Mouse (Mus musculus) cerebellum, adult 2 months (tissue): Measurements from ENCODE around the gene Fam53b. TPM values are rescaled to one million over a fixed set of nuclear protein-coding genes. Genes with fewer than 3 reads are reported as not detected.
"Not testable (repeated sequence)": the region's sequence is repeated elsewhere in the genome, so short reads cannot be mapped to it uniquely, and the experiment has no call there.

Experiments
- DNase-seq, 2 experiments: peaks; one replicate each; pipeline ENCODE4 v3.0.0; 2021
- H3K27ac ChIP-seq: fragments of 200-500 bp; 2 replicates; pipeline ENCODE4 v1.5.1; 2012; ENCODE audit warnings: low read length, control low read depth, inconsistent platforms; ENCODE audit not compliant: insufficient read depth
- H3K27me3 ChIP-seq: fragments of 200-500 bp; 2 replicates; pipeline ENCODE4 v1.6.1; 2012; ENCODE audit warnings: inconsistent platforms, mild to moderate bottlenecking, low read length, moderate library complexity; ENCODE audit not compliant: control insufficient read depth, insufficient read depth
- H3K4me1 ChIP-seq: fragments of 200-500 bp; 2 replicates; pipeline ENCODE4 v1.6.1; 2011; ENCODE audit warnings: low read length; ENCODE audit not compliant: control insufficient read depth, insufficient read depth
- H3K4me3 ChIP-seq: fragments of 200-500 bp; replicated peaks from 2 replicates; pipeline ENCODE3; 2011; ENCODE audit warnings: mild to moderate bottlenecking, low read depth, low read length, control low read depth; ENCODE audit not compliant: insufficient read depth
- CTCF ChIP-seq: fragments of 200-500 bp; IDR thresholded peaks from 2 replicates; pipeline ENCODE4 v1.5.1; 2011; ENCODE audit warnings: low read depth, mild to moderate bottlenecking, control low read depth, low read length, moderate library complexity, borderline replicate concordance; ENCODE audit not compliant: insufficient read depth
- POLR2A ChIP-seq: fragments of 200-500 bp; IDR thresholded peaks from 2 replicates; pipeline ENCODE4 v1.6.1; 2011; ENCODE audit warnings: low read length, control low read depth, borderline replicate concordance; ENCODE audit not compliant: insufficient read depth
- WGBS: fragments of 180-500 bp; shearing (Covaris S2); methylation state at CpG from one replicate; pipeline ENCODE4 v1.1.7; 2018; 5-methylcytosine and 5-hydroxymethylcytosine counted together
- polyA plus RNA-seq: library from polyadenylated mRNA; depleted of rRNA; stranded (reverse); fragments of >200 nt; gene quantifications from 2 replicates; pipeline ENCODE4 v1.2.3, GENCODE M21; 2012; rRNA removed

Gene Fam53b
- polyA plus RNA-seq, 1 experiment: 37.3 TPM

DNA sequence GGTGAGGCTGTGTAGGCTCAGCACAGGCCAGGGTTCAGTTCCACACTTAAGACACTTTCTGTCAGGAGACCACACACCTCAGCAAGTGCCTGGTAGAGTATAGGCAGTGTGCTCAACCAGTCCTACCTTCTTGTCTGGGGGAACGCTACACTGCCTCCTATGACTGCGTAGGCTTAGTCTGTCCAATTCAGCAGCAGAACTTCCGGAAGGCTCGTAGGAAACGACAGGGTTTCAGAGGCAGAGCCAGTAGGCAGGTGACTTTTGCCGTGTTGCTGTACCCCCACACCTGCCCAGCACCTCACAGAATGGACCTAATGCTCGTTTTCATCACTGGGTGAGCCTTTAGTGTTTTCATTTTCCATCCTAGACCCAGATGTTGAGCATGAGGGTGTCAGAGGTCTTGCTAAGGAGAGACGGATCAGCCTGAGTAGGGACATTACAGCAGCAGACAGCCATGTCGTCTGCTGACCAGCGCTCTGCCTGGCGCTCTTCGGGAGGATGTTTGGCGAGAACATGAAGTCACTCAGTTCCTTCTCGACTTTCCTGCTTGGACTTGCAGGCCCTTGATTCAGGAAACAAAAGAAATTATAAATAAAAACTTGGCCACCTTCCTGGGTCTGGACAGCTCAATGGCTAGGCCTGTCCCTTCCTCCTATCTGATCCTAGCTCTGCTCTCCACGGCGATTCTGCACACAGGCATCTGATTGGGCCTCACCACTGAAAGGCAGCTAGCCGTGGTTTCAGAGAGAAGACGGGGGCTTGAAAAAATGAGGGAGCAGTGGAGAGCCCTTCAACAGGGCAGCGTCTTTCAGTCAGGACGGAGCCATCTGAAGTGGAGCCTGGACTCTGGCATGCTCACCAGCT lies 143.5 kb downstream of the Fam53b start:
- WGBS: 92% methylated on average over 20 of the region's 20 CpGs

DNA sequence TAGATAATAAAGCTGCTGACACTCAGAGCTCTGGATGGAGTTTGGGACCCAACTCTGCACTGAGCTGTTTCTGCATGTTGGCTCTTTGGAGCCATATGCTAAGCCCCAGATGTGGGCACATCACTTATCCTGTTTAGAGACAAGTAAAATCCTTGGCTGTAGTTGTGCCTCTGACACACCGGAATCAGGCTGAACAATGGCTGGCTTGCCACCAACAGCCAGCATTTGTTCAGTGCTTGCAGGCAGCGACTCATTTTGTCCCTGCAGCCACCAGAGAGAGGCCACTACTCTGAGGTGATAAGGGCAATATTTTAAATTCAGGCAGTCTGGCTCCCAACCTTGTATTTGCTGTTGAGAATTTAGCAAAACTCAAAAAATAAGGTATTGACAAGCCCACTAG lies 145.1 kb downstream of the Fam53b start:
- TF ChIP-seq POLR2A (no peak), CTCF (no peak)
- Histone ChIP-seq H3K27ac (no peak overlapping the region), H3K27me3 (no peaks in the 10 kb centered on the region), H3K4me1 (peaks cover 22% of the 10 kb centered on the region), H3K4me3 (no peak overlapping the region)
- no peak for DNase-seq
- 22% methylated on average over 2 of the region's 2 CpGs for WGBS

More for the DNA sequence above, 143.5 kb downstream of the Fam53b start:
- TF ChIP-seq POLR2A: no peak
- no peak for TF ChIP-seq CTCF
- Histone ChIP-seq H3K4me1 (peaks cover 31% of the 10 kb centered on the region), H3K27me3 (no peaks in the 10 kb centered on the region), H3K27ac (no peak overlapping the region), H3K4me3 (no peak overlapping the region)
- no peak for DNase-seq

DNA sequence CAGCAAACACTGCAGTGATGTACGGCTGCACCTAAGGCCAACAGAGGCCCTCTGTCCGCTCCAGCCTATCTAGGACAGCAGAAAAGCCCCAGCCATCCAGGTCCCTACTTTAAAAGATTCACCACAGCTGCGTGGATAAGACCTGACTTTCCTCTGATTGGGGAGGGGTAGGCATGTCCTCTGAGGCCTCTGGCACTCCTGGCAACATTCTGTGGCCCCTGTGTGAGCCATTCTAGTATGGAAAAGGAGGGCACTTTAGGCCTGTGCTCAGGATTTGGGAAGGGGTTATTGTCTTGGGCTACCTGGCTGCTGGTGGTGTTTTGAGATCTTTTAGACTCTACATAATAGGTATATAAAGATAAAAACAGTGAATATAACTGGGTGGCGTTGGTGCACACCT lies 147.2 kb downstream of the Fam53b start:
- H3K27me3 ChIP-seq: no peaks in the 10 kb centered on the region
- no peak overlapping the region for H3K27ac ChIP-seq
- H3K4me1 ChIP-seq: peaks cover 9% of the 10 kb centered on the region
- no peak for DNase-seq
- 97% methylated on average over 4 of the region's 4 CpGs for WGBS
- TF ChIP-seq POLR2A: no peak
- TF ChIP-seq CTCF: no peak
- H3K4me3 ChIP-seq: no peak overlapping the region

DNA sequence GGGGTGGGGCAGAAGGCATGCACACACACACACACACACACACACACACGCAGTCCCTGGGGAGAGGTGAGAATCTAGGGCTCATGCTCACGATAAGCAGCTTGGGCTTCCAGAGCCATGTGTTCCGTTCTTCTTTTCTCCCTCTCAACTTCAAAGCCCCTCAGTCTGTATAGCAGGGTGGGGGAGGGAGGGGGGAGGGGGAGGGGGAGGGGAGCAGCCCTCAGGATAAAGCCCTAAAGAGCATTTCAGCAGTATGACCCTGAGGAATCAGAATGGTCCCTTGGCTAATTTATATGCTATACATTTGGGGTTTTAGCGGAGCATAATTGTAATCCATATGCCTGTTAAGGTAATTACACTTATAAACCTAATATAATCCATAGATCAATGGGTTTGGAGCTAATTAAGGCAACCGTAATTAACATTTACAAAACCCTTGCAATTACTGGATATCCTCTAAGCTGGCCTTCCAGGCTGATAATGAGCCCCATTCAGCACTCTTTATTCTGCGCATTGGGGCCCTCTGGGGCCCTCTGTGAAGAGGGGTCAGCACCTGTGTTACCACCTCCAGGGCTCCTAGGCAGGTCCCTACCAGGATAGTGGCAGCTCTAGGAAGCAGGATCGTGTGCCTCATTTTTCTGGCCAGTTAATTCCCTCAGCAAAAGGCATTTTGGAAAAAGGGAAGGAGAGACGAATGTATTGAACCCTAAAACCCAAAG lies 147.9 kb downstream of the Fam53b start:
- Histone ChIP-seq H3K27me3 (no peaks in the 10 kb centered on the region), H3K4me1 (peaks cover 2% of the 10 kb centered on the region), H3K4me3 (no peak overlapping the region), H3K27ac (no peak overlapping the region)
- TF ChIP-seq CTCF (no peak), POLR2A (no peak)
- WGBS: 92% methylated on average over 8 of the region's 8 CpGs
- no peak for DNase-seq

DNA sequence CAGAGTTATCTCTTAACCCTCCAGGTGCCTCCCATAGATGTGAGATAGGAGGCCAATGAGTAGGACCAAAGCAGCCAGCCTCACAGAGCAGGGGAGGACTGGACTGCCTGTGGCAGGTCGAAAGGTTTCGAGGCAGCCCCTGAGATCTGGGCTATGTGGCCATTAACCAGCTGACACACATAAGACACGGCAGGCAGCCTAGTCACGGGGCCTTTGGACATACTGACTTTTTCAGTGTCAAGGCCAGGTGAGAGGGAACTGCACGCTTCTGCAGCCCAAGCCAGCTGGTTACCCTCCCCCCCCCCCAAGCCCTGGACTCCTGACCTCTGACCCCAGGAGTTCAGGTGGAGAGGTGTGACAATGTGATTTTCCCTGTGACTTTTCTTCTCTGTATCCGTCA lies 148.9 kb downstream of the Fam53b start:
- no peaks in the 10 kb centered on the region for H3K4me1 ChIP-seq
- no peaks in the 10 kb centered on the region for H3K27me3 ChIP-seq
- DNase-seq: no peak
- TF ChIP-seq CTCF (no peak), POLR2A (no peak)
- H3K27ac ChIP-seq: no peak overlapping the region
- H3K4me3 ChIP-seq: no peak overlapping the region
- WGBS: 92% methylated on average over 6 of the region's 6 CpGs

DNA sequence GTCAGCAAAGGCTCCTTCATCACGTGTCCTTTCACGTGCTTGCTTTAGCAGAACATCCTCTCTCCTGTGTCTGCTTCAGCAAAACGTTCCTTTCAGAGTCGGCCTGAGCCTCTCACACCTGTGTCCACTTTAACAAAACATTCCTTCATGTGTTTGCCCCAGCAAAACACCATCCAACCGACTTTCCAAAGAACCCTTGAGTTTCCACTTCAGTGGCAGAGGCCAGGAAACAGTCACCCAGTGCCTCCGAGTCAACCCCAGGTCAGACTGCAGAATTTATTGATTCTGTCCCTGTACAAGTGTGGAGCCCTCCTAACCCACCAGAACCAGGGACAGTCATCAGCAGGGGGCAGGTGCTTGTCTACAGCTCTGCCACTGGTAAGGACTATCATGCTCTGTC lies 150.9 kb downstream of the Fam53b start:
- H3K4me1 ChIP-seq: not testable (repeated sequence)
- 85% methylated on average over 6 of the region's 6 CpGs for WGBS

More for the DNA sequence above, 150.9 kb downstream of the Fam53b start:
- H3K4me3 ChIP-seq, DNase-seq, H3K27ac ChIP-seq, H3K27me3 ChIP-seq: not testable (repeated sequence)

Other genes with a start within 250 kb of the Fam53b start
- gene Oat, start 237.5 kb downstream of the Fam53b start, polyA plus RNA-seq: 98.5 and 111 TPM in 2 replicates
- gene Nkx1-2, start 214.2 kb downstream of the Fam53b start, polyA plus RNA-seq: not detected in 2 replicates
- 26.7 and 30.4 TPM in 2 replicates for gene Lhpp, start 203.2 kb downstream of the Fam53b start, polyA plus RNA-seq
- gene Eef1akmt2, start 38.8 kb upstream of the Fam53b start, polyA plus RNA-seq: 44.7 and 46.3 TPM in 2 replicates
- 28.8 and 28.9 TPM in 2 replicates for gene Abraxas2, start 45.3 kb upstream of the Fam53b start, polyA plus RNA-seq
- 43.0 and 46.0 TPM in 2 replicates for gene Zranb1, start 117.3 kb upstream of the Fam53b start, polyA plus RNA-seq